Mouse (Mus musculus) WW6 (cell line): ENCODE measurements at regions not wholly inside any gene's neighbourhood (a gene's known extent, or its start where the extent isn't known, plus 50 kb on each side); places are given as distances from the start of the nearest gene placed in this dataset.
"Not testable (repeated sequence)": the region's sequence is repeated elsewhere in the genome, so short reads cannot be mapped to it uniquely, and the experiment has no call there.

ENCODE experiments used
- DNase-seq: peaks from one replicate; pipeline ENCODE4 v3.0.0-alpha.2; 2013; ENCODE audit warnings: low read depth, low spot score

- DNase-seq: not testable (repeated sequence)
These were observed 105.7 kb upstream of the Afdn start for GRCm38 (mm10) chr17:13654606-13655005.

- DNase-seq: no peak
These were observed 104.3 kb upstream of the Afdn start for GRCm38 (mm10) chr17:13656065-13656464.

GRCm38 (mm10) chr17:13656485-13657181 is 103.7 kb upstream of the Afdn start:
- no peak for DNase-seq

GRCm38 (mm10) chr17:13657182-13657562 is 103.2 kb upstream of the Afdn start:
- no peak for DNase-seq

GRCm38 (mm10) chr17:13657656-13658292 is 102.6 kb upstream of the Afdn start:
- no peak for DNase-seq

- DNase-seq: peak; percentile 64
These were observed 101.9 kb upstream of the Afdn start for GRCm38 (mm10) chr17:13658321-13658978.

- DNase-seq: no peak
These were observed 101.2 kb upstream of the Afdn start for GRCm38 (mm10) chr17:13659103-13659502.

GRCm38 (mm10) chr17:13659943-13660342 is 100.4 kb upstream of the Afdn start:
- no peak for DNase-seq

GRCm38 (mm10) chr17:13661023-13661422 is 99.3 kb upstream of the Afdn start:
- DNase-seq: no peak

- no peak for DNase-seq
These were observed 98.2 kb upstream of the Afdn start for GRCm38 (mm10) chr17:13662152-13662551.
